Mouse (Mus musculus) limb, embryonic 10.5 days (tissue): Measurements from ENCODE around the gene Sppl2b. TPM values are rescaled to one million over a fixed set of nuclear protein-coding genes. Genes with fewer than 3 reads are reported as not detected.
A peak's percentile ranks its signal among the peaks of the same experiment; 100 is the strongest.

Experiments used
- DNase-seq: peaks from one replicate; pipeline ENCODE4 v3.0.0-alpha.2; 2017; ENCODE audit warnings: low spot score
- H3K27ac ChIP-seq: fragments of 300-500 bp; sonication (generic); 2 replicates; pipeline ENCODE4 v1.5.1; 2016; ENCODE audit warnings: mild to moderate bottlenecking
- H3K27me3 ChIP-seq: fragments of 300-500 bp; sonication (generic); 2 replicates; pipeline ENCODE4 v1.6.1; 2016; ENCODE audit warnings: low read depth, mild to moderate bottlenecking; ENCODE audit not compliant: poor library complexity, severe bottlenecking
- H3K36me3 ChIP-seq: fragments of 300-500 bp; sonication (generic); 2 replicates; pipeline ENCODE4 v1.6.1; 2016; ENCODE audit warnings: mild to moderate bottlenecking, moderate library complexity
- H3K4me1 ChIP-seq: fragments of 300-500 bp; sonication (generic); 2 replicates; pipeline ENCODE4 v1.6.1; 2016
- H3K4me3 ChIP-seq: fragments of 300-500 bp; sonication (generic); 2 replicates; pipeline ENCODE4 v1.5.1; 2016; ENCODE audit warnings: mild to moderate bottlenecking, moderate library complexity
- H3K9me3 ChIP-seq: fragments of 300-500 bp; sonication (generic); replicated peaks from 2 replicates; pipeline ENCODE4 v1.6.1; 2016; ENCODE audit warnings: mild to moderate bottlenecking
- WGBS: fragments of 180-500 bp; shearing (Covaris S2); methylation state at CpG from one replicate; pipeline ENCODE4 v1.1.7; 2016; 5-methylcytosine and 5-hydroxymethylcytosine counted together
- polyA plus RNA-seq: library from polyadenylated mRNA; unstranded; fragments of >200 nt; fragmentation: Nextera tagmentation; extraction: Ambion mirVana; gene quantifications from 2 replicates; pipeline ENCODE4 v1.2.1, GENCODE M21; 2016

Gene Sppl2b
- 44.9 and 48.5 TPM in 2 replicates for polyA plus RNA-seq

- peaks cover 34% of the 10 kb centered on the region for H3K36me3 ChIP-seq
- no peaks in the 10 kb centered on the region for H3K27me3 ChIP-seq
- under 1% methylated on average over 81 of the region's 81 CpGs for WGBS
- no peaks in the 10 kb centered on the region for H3K9me3 ChIP-seq
- peak; percentile 99 for DNase-seq
- H3K27ac ChIP-seq = peak within 1 kb of the TSS; percentile 83
- H3K4me3 ChIP-seq = peak within 1 kb of the TSS; percentile 99
- peaks cover 39% of the 10 kb centered on the region for H3K4me1 ChIP-seq
These were observed at the start of gene Sppl2b, which contains the start of gene Lsm7 for GRCm38 (mm10) chr10:80854913-80855748. Gene Sppl2b, plus strand, starts transcription at chr10:80855275. Gene Lsm7, minus strand, starts transcription at chr10:80855209.

GRCm38 (mm10) chr10:80805322-80805721 lies 49.8 kb upstream of the Sppl2b start:
- Histone ChIP-seq H3K4me1 (peaks cover 61% of the 10 kb centered on the region), H3K27me3 (peaks cover 45% of the 10 kb centered on the region), H3K9me3 (no peaks in the 10 kb centered on the region), H3K27ac (no peak overlapping the region), H3K36me3 (peaks cover 66% of the 10 kb centered on the region), H3K4me3 (0 out of 2 replicates have a peak overlapping the region, but pooled peaks have one; percentile 3)
- 84% methylated on average over 5 of the region's 5 CpGs for WGBS
- DNase-seq = no peak

- peaks cover 60% of the 10 kb centered on the region for H3K36me3 ChIP-seq
These were observed 49.1 kb upstream of the Sppl2b start for GRCm38 (mm10) chr10:80805925-80806324.

GRCm38 (mm10) chr10:80806341-80807056 lies 48.6 kb upstream of the Sppl2b start:
- peaks cover 61% of the 10 kb centered on the region for H3K4me1 ChIP-seq
- 39% methylated on average over 34 of the region's 34 CpGs for WGBS
- peak overlapping the region; percentile 71 for H3K4me3 ChIP-seq
- H3K27me3 ChIP-seq = peaks cover 57% of the 10 kb centered on the region
- H3K36me3 ChIP-seq = peaks cover 54% of the 10 kb centered on the region
- no peaks in the 10 kb centered on the region for H3K9me3 ChIP-seq
- peak overlapping the region; percentile 84 for H3K27ac ChIP-seq
- no peak for DNase-seq

More at GRCm38 (mm10) chr10:80805925-80806324, 49.1 kb upstream of the Sppl2b start:
- H3K27me3 ChIP-seq = peaks cover 51% of the 10 kb centered on the region
- H3K4me1 ChIP-seq = peaks cover 61% of the 10 kb centered on the region
- DNase-seq = peak; percentile 85
- no peaks in the 10 kb centered on the region for H3K9me3 ChIP-seq
- WGBS = 17% methylated on average over 3 of the region's 3 CpGs
- H3K27ac ChIP-seq = no peak overlapping the region
- H3K4me3 ChIP-seq = peak overlapping the region; percentile 8; the same call in 1 of the 2 replicates

- H3K36me3 ChIP-seq = peaks cover 48% of the 10 kb centered on the region
- H3K27ac ChIP-seq = peak overlapping the region; percentile 84
- peak; percentile 79 for DNase-seq
- peak overlapping the region; percentile 71 for H3K4me3 ChIP-seq
- H3K27me3 ChIP-seq = peaks cover 62% of the 10 kb centered on the region
- H3K9me3 ChIP-seq = no peaks in the 10 kb centered on the region
- WGBS = under 1% methylated on average over 58 of the region's 58 CpGs
- peaks cover 61% of the 10 kb centered on the region for H3K4me1 ChIP-seq
These were observed 47.9 kb upstream of the Sppl2b start for GRCm38 (mm10) chr10:80807057-80807627.

DNA sequence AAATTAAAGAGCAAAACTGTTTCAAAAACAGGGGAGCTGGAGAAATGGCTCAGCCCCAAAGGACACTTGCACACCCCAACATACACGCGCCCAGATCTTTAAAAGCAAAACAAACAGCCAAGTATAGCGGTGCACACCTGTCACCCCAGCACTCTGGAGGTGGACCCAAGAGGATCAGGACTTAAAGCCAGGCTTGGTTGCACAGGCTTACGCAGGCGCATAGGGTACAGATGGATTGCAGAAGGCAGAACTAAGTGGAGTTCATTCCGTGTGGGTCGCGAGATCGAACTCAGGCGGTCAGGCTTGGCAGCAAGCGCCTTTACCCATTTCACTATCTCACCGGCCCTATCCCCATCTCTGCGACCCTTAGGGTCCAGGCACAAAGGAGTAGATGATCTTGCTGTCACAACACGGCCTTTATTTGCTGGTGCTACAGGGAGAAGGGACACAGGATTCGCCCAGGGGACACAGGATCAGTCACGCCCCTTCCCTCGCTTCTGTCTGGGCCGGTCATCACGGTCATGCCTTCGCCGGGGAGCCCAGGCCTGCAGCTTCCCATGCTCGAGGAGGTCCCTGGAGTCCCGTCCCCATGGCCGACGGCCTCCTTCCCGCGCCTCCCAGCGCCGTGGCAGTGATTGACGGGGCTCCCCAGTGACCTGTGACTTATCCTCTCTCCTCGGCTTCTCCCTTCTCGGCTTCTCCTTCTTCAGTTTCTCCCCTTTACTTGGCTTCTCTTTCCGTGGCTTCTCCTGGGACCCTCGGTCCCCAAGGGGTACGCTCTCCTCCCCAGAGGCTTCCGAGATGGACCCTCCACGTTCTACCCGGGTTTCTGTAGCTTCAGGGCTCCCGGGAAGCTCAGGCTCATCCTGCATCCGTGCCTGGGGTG lies 46.7 kb upstream of the Sppl2b start:
- Histone ChIP-seq H3K36me3 (peaks cover 36% of the 10 kb centered on the region), H3K4me1 (peaks cover 61% of the 10 kb centered on the region), H3K27me3 (peaks cover 64% of the 10 kb centered on the region), H3K4me3 (peak overlapping the region; percentile 71), H3K27ac (peak overlapping the region; percentile 54), H3K9me3 (no peaks in the 10 kb centered on the region)
- peak; percentile 58 for DNase-seq
- WGBS = 17% methylated on average over 40 of the region's 40 CpGs

DNA sequence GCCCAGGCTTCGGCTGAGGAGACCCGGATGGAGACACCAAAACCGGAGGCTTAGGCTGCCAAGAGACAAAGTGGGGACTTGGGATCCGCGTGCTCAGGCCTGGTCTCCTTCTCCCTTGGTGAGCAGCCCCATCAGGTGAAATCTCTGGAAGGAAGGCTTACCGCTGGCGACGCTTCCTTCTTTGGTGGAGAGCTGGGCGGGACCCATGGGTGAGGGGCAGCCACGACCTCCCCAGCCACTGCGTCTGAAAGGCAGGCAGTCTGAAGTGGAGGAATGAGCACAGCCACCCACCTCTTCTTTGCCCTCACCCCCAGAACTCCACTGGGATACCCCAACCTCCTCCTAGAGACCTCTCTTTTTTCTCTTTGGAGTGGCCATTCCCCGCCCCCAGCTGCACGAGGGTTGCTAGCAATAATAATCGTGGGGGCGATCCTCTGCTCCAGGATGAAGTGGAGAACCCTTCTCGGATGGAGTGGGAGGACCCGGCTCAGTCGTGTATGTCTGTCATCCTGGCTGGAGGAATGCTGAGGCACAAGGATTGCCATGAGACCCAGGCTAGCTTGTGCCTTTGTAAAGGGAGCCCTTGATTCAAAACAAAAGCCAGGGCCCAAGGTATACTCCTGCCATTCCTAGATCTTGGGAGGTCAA lies 46.0 kb upstream of the Sppl2b start:
- Histone ChIP-seq H3K4me3 (peak overlapping the region; percentile 71), H3K9me3 (no peaks in the 10 kb centered on the region), H3K27me3 (peaks cover 67% of the 10 kb centered on the region), H3K27ac (peak overlapping the region; percentile 54), H3K4me1 (peaks cover 60% of the 10 kb centered on the region), H3K36me3 (peaks cover 28% of the 10 kb centered on the region)
- no peak for DNase-seq
- WGBS = 9% methylated on average over 18 of the region's 18 CpGs

- H3K9me3 ChIP-seq = no peaks in the 10 kb centered on the region
- peaks cover 18% of the 10 kb centered on the region for H3K36me3 ChIP-seq
- H3K27ac ChIP-seq = peak overlapping the region; percentile 44; the same call in 1 of the 2 replicates
- no peak for DNase-seq
- H3K4me3 ChIP-seq = peak overlapping the region; percentile 38
- peaks cover 52% of the 10 kb centered on the region for H3K4me1 ChIP-seq
- H3K27me3 ChIP-seq = peaks cover 67% of the 10 kb centered on the region
- 4% methylated on average over 20 of the region's 20 CpGs for WGBS
These were observed 45.0 kb upstream of the Sppl2b start for GRCm38 (mm10) chr10:80810084-80810483.

DNA sequence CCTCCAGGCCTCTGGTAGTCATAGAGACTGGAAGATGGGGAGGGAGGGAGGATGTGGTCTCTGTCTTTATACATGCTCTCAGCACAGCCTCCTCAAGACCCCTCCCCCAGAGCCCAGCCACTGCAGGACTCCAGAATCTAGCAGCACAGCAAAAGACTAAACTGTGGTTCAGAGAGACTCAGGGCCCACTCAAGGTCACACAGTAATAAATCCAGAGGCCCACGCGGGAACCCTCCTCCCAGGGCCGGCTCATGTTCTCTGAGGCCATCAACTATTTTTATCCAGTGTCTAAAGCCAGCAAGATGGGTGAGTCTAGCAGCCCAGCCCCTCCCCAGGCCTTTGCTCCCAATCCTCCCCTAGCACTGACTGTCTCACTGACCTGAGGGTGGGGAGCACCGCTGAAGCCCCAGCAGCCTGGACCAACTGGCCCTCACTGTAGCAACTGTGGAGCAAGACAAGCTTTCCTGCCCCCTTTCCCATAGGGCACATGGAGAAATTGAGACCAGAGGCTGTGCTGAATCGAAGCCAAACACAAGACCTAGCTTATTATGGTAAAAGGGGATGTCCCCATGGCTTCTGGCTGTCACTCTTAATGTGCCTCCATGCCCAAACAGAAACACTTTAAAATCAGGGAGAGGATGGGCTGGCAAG lies 42.6 kb upstream of the Sppl2b start:
- Histone ChIP-seq H3K36me3 (no peaks in the 10 kb centered on the region), H3K4me1 (peaks cover 28% of the 10 kb centered on the region), H3K27me3 (peaks cover 50% of the 10 kb centered on the region), H3K27ac (no peak overlapping the region), H3K4me3 (no peak overlapping the region), H3K9me3 (no peaks in the 10 kb centered on the region)
- WGBS = 64% methylated on average over 5 of the region's 5 CpGs
- DNase-seq = no peak

- Histone ChIP-seq H3K27me3 (peaks cover 42% of the 10 kb centered on the region), H3K36me3 (no peaks in the 10 kb centered on the region), H3K27ac (no peak within 1 kb of the TSS), H3K9me3 (no peaks in the 10 kb centered on the region), H3K4me1 (peaks cover 19% of the 10 kb centered on the region), H3K4me3 (no peak within 1 kb of the TSS)
- WGBS = 79% methylated on average over 4 of the region's 4 CpGs
- no peak for DNase-seq
These were observed 41.7 kb upstream of the Sppl2b start, which contains the start of gene Jsrp1 for GRCm38 (mm10) chr10:80813366-80813765. Gene Jsrp1, minus strand, starts transcription at chr10:80813498.

- Histone ChIP-seq H3K36me3 (no peaks in the 10 kb centered on the region), H3K4me1 (peaks cover 8% of the 10 kb centered on the region), H3K4me3 (no peak overlapping the region), H3K27me3 (peaks cover 27% of the 10 kb centered on the region), H3K9me3 (no peaks in the 10 kb centered on the region), H3K27ac (no peak overlapping the region)
- 68% methylated on average over 7 of the region's 7 CpGs for WGBS
- no peak for DNase-seq
These were observed 40.3 kb upstream of the Sppl2b start for GRCm38 (mm10) chr10:80814800-80815199.
